Mouse (Mus musculus): ENCODE measurements at regions not wholly inside any gene's neighbourhood (a gene's known extent, or its start where the extent isn't known, plus 50 kb on each side); places are given as distances from the start of the nearest gene placed in this dataset.

- peak in 1 of 2 experiments; percentile 12 for DNase-seq (ENCODE audit: low spot score in 2 of 2)
These were observed 67.8 kb downstream of the Olfr1505 start for GRCm38 (mm10) chr19:13980988-13981630.

DNA sequence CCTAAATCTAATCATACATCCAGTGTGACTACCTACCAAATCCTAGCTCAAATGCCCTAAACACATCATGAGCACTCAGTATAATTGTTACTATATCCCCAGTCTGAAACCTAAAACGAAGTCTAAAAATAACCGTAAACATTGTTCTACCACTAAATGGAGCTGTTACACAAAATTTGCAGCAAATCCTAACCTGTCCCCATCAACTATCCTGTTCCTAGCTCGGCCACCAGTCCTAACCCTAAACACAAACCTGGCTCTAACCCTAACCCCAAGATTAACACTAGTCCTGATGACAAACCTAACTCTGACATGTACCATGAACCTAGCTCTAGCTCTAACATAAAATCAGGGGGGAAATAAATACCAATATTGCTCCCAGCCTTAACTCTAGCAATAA lies 69.5 kb downstream of the Olfr1505 start:
- DNase-seq (ENCODE audit: low spot score in 2 of 2), result no peak
